Mouse (Mus musculus): ENCODE measurements around the gene Fxyd4. TPM values are rescaled to one million over a fixed set of nuclear protein-coding genes. Genes with fewer than 3 reads are reported as not detected.

The Fxyd4 gene
- polyA plus RNA-seq, 1 experiment from 2014 or later = 2.4 TPM

DNA sequence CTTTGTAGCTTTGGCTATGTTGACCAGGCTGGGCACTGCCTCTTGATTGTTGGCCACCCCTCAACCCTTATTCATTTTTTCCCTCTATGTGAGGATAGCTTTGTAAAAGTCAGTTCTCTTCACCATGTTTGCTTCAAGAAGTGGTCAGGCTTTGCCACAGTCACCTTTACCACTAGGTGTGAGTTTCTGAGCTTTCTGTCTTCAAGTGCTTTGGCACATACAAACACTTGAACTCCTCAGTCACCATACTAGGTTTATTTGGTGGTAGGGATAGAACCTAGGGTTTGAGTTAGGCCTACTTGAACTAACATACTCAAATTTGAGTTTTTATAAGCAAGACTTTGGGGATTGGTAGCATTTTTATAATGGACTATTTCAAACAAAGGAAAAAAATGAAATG lies 23.0 kb downstream of the Fxyd4 start:
- no peak overlapping the region for H3K4me3 ChIP-seq
- H3K27me3 ChIP-seq = no peaks in the 10 kb centered on the region
- no peak overlapping the region for H3K9ac ChIP-seq
- peaks cover 36% of the 10 kb centered on the region for H3K4me1 ChIP-seq (replicated peaks)
- H3K9me3 ChIP-seq = no peaks in the 10 kb centered on the region
- no peak overlapping the region for H3K27ac ChIP-seq (replicated peaks)
- no peak for ATAC-seq (ENCODE audit: low FRiP score, low read depth)
- H3K36me3 ChIP-seq = no peaks in the 10 kb centered on the region
- H3K4me2 ChIP-seq = no peak overlapping the region

DNA sequence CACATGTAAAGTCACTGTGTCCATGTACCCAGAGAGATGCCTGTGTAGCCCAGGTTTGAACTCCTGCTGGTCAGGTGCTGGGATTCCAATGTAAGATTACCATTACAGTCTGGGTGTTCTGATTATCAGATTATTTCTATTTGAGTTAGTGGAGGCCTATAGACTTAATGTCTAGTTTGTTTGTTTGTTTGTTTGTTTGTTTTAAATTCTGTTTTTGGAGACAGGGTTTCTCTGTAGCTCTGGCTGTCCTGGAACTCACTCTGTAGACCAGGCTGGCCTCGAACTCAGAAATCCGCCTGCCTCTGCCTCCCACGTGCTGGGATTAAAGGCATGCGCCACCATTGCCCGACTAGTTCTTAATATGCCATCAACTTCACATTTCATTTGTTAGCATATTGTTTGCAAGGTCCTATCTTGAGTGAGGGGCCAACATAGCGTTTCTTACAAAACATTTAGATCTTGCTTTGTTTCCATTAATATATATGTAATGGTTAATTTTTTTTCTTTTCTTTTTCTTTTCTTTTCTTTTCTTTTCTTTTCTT lies 27.3 kb downstream of the Fxyd4 start:
- H3K27me3 ChIP-seq = no peaks in the 10 kb centered on the region
- H3K27ac ChIP-seq (replicated peaks) = no peak overlapping the region
- H3K4me3 ChIP-seq = no peak overlapping the region
- peaks cover 25% of the 10 kb centered on the region for H3K4me1 ChIP-seq (replicated peaks)
- WGBS = 87% methylated on average over 6 of the region's 6 CpGs
- ATAC-seq (ENCODE audit: low FRiP score, low read depth) = no peak
- H3K4me2 ChIP-seq = no peak overlapping the region
- no peaks in the 10 kb centered on the region for H3K36me3 ChIP-seq
- H3K9ac ChIP-seq = no peak overlapping the region
- no peaks in the 10 kb centered on the region for H3K9me3 ChIP-seq

DNA sequence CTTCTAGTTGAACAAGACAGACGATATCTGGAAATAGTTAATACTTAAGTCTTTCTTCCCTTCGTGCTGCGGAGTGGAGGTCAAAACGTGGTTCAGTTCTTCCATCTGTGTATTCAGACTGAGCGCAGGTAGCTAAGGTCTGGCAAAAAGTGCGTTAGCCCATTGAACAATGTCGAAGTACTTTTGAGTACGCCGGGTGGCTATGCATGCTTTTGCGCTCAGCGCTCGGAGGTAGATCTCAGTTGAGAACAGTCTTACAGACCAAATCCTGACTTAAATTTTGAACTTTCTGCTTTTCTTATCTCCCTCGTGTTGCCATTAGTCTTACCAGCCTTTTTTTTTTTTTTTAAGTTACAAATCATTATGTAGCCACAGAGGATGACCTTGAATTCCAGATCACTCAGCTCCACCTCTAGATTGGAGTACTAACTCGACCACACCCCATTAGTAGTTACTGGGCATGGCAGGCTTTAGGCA lies 29.0 kb downstream of the Fxyd4 start:
- no peak overlapping the region for H3K27ac ChIP-seq (replicated peaks)
- ATAC-seq (ENCODE audit: low FRiP score, low read depth) = no peak
- peaks cover 26% of the 10 kb centered on the region for H3K4me1 ChIP-seq (replicated peaks)
- H3K4me3 ChIP-seq = peak overlapping the region; percentile 100
- H3K36me3 ChIP-seq = no peaks in the 10 kb centered on the region
- WGBS = 2% methylated on average over 14 of the region's 14 CpGs
- no peaks in the 10 kb centered on the region for H3K9me3 ChIP-seq
- H3K27me3 ChIP-seq = no peaks in the 10 kb centered on the region
- peak overlapping the region; percentile 95; the same call in 1 of the 2 replicates for H3K9ac ChIP-seq
- peak overlapping the region; percentile 100 for H3K4me2 ChIP-seq

DNA sequence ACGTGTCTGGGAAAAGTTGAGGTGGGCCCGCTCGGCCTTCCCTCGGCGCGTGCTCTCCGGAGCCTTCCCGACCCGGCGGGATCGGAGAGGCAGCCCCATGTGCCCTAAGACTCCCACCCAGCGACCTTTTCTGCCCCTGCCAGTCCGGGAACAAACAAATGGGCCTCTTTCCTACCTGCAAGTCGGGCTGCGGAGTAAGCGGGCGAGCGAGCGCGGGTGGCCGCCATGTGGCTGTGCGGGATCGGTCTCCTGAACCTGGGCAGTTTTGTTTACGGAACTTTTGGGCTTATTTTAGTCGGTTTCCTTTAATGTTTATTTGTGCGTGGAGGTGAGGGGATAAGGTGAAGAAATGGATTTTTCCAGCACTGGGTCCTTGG lies 29.5 kb downstream of the Fxyd4 start:
- Histone ChIP-seq H3K4me3 (peak overlapping the region; percentile 100), H3K9me3 (no peaks in the 10 kb centered on the region), H3K36me3 (no peaks in the 10 kb centered on the region), H3K4me1 (replicated peaks) (peaks cover 26% of the 10 kb centered on the region), H3K27me3 (no peaks in the 10 kb centered on the region), H3K9ac (peak overlapping the region; percentile 95), H3K4me2 (peak overlapping the region; percentile 100), H3K27ac (replicated peaks) (peak overlapping the region; percentile 97; the same call in 1 of the 2 replicates)
- under 1% methylated on average over 26 of the region's 26 CpGs for WGBS
- no peak for ATAC-seq (ENCODE audit: low FRiP score, low read depth)

DNA sequence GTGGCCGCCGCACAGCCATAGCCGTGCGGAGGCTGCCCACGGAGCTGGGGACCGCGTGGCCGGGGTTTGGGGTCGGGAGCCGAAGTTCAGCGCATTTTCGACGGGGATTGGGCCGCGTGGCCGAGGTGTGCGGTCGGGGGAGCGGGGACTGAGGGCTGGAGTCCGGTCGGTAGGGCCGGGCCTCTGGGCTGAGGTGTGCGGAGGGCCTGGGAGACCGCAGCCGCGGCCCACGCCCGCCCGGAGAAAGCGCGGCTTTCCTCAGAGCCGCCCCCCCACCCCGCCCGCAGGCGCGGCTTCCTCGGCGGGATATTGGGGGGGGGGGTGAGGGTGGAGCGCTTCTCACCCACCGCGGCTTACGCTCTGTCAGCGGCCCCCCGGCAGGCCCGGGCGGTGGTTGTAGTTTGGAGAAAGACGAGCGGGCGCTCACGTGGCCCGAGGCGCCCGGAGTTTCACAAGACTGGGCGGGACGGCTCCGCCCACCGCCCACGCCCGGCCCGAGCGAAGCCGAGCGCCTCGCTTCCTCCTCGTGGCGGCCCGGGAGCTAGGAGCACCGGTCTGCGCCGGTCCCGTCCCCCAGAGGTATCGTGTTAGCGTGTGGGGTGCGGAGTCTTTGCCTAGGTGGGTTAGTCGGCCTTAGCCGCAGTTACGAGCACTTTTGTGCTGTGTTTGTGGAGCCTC lies 30.1 kb downstream of the Fxyd4 start:
- peak overlapping the region; percentile 100 for H3K4me2 ChIP-seq
- H3K36me3 ChIP-seq = no peaks in the 10 kb centered on the region
- H3K27ac ChIP-seq (replicated peaks) = peak overlapping the region; percentile 97
- peak overlapping the region; percentile 95 for H3K9ac ChIP-seq
- ATAC-seq (ENCODE audit: low FRiP score, low read depth) = peak; percentile 24
- H3K27me3 ChIP-seq = no peaks in the 10 kb centered on the region
- WGBS = under 1% methylated on average over 65 of the region's 77 CpGs
- peak overlapping the region; percentile 100 for H3K4me3 ChIP-seq
- H3K4me1 ChIP-seq (replicated peaks) = peaks cover 26% of the 10 kb centered on the region
- H3K9me3 ChIP-seq = no peaks in the 10 kb centered on the region

DNA sequence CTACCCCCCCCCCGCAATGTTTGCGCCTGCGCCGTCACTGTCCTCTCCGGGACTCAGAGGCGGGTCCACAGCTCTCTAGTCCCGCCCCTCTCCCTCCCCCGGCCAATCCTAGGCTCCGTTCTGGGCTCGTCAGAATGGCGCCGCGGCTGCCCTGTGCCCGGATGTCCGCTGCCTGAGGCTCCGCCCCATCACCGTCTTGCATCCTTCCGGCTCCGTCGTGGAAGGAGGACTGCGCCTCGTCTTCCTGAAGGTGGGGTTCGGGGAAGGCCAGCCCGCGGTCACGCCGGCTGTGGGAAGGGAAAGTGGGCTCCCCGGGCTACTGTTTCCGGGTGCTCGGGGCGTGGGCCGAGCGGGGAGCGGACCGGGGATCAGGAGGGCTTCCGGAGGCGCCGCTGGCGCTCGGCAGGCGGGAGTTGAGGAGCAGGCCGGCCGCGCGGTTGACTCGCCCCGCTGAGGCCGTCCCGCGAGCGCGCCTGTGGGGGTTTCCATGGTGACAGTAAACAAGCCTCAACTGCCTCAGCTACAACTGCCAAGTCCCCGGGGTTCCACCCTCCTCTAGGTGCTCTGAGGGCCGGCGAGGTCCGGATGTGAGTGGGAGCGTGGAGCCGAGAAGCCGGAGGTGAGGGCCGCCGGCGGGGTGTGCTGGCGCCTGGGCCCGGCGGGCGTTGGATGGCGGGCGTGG lies 30.8 kb downstream of the Fxyd4 start:
- Histone ChIP-seq H3K4me2 (peak overlapping the region; percentile 100), H3K27ac (replicated peaks) (peak overlapping the region; percentile 97), H3K36me3 (no peaks in the 10 kb centered on the region), H3K9ac (peak overlapping the region; percentile 95), H3K9me3 (no peaks in the 10 kb centered on the region), H3K27me3 (no peaks in the 10 kb centered on the region), H3K4me3 (peak overlapping the region; percentile 100), H3K4me1 (replicated peaks) (peaks cover 26% of the 10 kb centered on the region)
- under 1% methylated on average over 57 of the region's 68 CpGs for WGBS
- peak; percentile 99 for ATAC-seq (ENCODE audit: low FRiP score, low read depth)

DNA sequence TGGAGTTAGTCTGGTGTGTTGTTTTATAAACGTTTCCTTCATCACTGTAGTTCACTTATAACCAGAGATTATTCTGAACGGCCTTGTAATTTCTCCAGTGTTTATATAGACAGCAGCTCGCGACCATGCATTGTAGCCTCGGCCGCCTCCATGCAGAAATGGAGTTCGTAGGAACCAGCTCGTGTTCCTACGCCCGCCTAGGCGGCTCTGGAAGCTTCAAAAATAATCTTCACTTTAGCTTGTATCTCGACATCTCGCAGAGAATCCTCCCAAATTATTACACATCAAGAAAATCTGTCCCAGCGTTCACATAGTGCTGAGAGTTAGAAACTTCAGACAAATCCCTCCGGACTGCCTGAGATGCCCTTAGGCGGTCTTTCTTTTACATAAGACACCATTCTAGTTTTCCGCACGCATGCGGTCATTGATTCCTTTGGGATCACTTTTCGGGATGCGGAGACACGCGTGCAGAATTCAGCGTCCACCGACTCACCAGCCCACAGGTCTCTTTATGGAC lies 31.4 kb downstream of the Fxyd4 start:
- Histone ChIP-seq H3K9ac (peak overlapping the region; percentile 53), H3K36me3 (no peaks in the 10 kb centered on the region)

DNA sequence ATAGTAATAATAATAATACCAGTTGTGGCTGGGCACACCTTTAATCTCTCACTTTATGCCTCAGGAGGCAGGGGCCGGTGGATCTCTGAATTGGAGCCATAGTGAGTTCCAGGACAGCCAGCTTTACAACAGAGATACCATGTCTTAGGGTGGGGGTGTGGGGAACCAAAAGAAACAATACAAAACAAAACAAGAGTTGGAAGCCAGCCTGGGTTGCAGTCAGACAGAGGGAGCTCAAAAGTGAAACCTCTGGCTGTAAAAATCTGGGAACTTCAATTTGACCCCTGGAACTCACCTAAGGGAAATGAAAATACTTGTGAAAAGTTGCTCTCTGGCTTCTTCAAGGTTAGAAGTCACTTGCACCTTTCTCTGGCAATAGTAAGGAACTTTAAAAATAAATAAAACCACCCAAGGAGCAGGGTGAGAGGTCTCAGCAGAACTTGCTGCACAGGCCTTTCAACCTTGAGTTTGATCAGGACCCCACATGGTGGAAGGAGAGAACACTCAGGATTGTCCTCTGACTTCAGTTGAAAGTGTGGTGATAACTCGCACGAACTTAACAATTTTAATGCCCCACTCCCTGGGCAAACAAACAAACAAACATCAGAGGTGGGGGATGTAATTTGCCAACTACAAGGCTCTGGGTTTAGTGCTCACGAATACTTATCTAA lies 32.1 kb downstream of the Fxyd4 start:
- Histone ChIP-seq H3K4me3 (peak overlapping the region; percentile 100), H3K27ac (replicated peaks) (peak overlapping the region; percentile 77), H3K36me3 (no peaks in the 10 kb centered on the region), H3K4me2 (peak overlapping the region; percentile 62), H3K4me1 (replicated peaks) (peaks cover 26% of the 10 kb centered on the region), H3K9me3 (no peaks in the 10 kb centered on the region), H3K9ac (peak overlapping the region; percentile 53), H3K27me3 (no peaks in the 10 kb centered on the region)
- ATAC-seq (ENCODE audit: low FRiP score, low read depth) = no peak
- 30% methylated on average over 4 of the region's 4 CpGs for WGBS

More for the DNA sequence above, 31.4 kb downstream of the Fxyd4 start:
- peak; percentile 46 for ATAC-seq (ENCODE audit: low FRiP score, low read depth)
- H3K27me3 ChIP-seq = no peaks in the 10 kb centered on the region
- WGBS = under 1% methylated on average over 25 of the region's 25 CpGs
- H3K4me3 ChIP-seq = peak overlapping the region; percentile 100
- peak overlapping the region; percentile 62 for H3K4me2 ChIP-seq
- H3K4me1 ChIP-seq (replicated peaks) = peaks cover 26% of the 10 kb centered on the region
- H3K9me3 ChIP-seq = no peaks in the 10 kb centered on the region
- H3K27ac ChIP-seq (replicated peaks) = peak overlapping the region; percentile 77

DNA sequence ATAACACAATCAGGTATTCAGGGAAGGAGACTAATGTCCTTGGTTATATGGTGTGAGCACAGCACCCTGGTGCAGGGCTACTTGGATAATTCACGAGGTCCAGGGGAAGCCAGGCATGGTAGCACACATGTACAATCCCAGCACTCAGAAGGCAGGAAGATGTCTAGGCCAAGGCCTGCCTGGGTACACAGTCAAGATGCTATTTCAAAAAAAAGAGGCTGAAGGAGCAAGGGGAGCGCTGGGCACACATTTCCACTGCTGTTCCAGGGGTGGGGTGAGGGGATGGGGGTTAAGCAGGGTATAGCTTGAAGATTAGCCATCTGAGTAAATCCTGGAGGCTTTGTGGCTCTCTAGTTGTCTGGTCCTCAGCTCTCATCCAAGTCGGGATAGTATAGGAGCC lies 33.7 kb downstream of the Fxyd4 start:
- no peak overlapping the region for H3K9ac ChIP-seq
- no peaks in the 10 kb centered on the region for H3K36me3 ChIP-seq
- ATAC-seq (ENCODE audit: low FRiP score, low read depth) = no peak

DNA sequence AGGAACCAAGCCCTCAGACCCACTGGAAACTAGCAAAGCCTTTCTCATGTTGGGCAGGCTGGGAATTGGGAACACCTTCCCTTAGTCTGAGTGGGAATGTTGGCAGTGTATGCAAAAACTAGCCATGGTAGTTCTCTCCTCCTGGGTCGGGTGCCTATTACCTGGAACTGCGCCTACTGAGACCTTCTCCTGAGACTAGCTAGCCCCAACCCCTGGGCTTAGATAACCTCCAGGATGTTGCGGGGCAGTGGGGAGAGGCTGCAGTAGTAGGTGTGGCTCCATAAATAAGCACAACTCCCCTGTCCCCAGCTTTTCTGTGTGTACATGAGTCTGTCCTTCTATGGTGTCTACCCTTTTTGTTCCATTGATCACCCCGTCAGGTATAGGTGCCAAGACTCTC lies 34.9 kb downstream of the Fxyd4 start:
- ATAC-seq (ENCODE audit: low FRiP score, low read depth) = no peak
- Histone ChIP-seq H3K27ac (replicated peaks) (no peak overlapping the region), H3K4me1 (replicated peaks) (peaks cover 9% of the 10 kb centered on the region), H3K9me3 (no peaks in the 10 kb centered on the region), H3K27me3 (no peaks in the 10 kb centered on the region), H3K9ac (no peak overlapping the region), H3K4me3 (no peak overlapping the region), H3K36me3 (no peaks in the 10 kb centered on the region), H3K4me2 (no peak overlapping the region)
- WGBS = 81% methylated on average over 4 of the region's 4 CpGs

More for the DNA sequence above, 33.7 kb downstream of the Fxyd4 start:
- 83% methylated on average over 3 of the region's 3 CpGs for WGBS
- Histone ChIP-seq H3K4me1 (replicated peaks) (peaks cover 22% of the 10 kb centered on the region), H3K9me3 (no peaks in the 10 kb centered on the region), H3K4me3 (no peak overlapping the region), H3K27ac (replicated peaks) (no peak overlapping the region), H3K27me3 (no peaks in the 10 kb centered on the region), H3K4me2 (no peak overlapping the region)

DNA sequence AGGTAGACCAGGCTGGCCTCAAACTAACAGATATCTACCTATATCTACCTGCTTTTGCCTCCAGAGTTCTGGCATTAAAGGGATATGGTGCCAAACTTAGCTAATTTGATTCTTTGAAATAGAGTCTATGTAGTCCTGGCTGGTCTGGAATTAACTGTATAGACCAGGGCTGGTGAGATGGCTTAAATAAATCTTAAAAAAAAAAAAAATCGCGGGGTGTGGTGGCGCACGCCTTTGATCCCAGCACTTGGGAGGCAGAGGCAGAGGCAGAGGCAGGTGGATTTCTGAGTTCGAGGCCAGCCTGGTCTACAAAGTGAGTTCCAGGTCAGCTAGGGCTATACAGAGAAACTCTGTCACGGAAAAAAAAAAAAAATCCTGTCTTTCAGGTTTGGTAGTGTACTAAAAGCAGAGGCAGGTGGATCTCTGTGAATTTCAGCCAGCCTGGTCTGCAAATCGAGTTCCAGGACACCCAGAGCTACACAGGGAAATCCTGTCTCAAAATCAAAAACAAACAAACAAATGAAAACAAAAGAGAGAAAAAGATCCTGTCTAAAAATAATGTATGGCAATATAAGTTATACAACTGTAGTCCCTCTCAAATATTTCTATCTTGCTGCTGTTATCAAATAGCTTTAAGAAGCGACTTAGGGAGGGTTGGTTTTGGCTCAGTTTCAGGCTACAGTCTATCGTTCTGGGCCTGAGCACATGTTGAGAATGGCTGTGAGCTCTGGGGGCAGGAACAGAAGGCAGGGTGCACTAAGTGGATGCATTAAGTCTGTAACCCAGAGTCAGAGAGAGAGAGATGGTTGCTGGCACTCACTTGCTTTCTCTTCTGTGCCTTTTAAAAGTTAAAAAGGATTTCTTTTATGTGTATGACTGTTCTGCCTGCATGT lies 35.7 kb downstream of the Fxyd4 start:
- ATAC-seq (ENCODE audit: low FRiP score, low read depth) = no peak

More for the DNA sequence above, 35.7 kb downstream of the Fxyd4 start:
- H3K9ac ChIP-seq = no peak overlapping the region
- no peaks in the 10 kb centered on the region for H3K9me3 ChIP-seq
- no peak overlapping the region for H3K4me2 ChIP-seq
- H3K27me3 ChIP-seq = no peaks in the 10 kb centered on the region
- H3K4me1 ChIP-seq (replicated peaks) = peaks cover 9% of the 10 kb centered on the region
- 78% methylated on average over 9 of the region's 9 CpGs for WGBS
- no peak overlapping the region for H3K4me3 ChIP-seq
- no peak overlapping the region for H3K27ac ChIP-seq (replicated peaks)
- no peaks in the 10 kb centered on the region for H3K36me3 ChIP-seq

Measured in hindbrain, embryonic 15.5 days (tissue).